Mouse (Mus musculus): ENCODE measurements around the gene Decr2.

DNA sequence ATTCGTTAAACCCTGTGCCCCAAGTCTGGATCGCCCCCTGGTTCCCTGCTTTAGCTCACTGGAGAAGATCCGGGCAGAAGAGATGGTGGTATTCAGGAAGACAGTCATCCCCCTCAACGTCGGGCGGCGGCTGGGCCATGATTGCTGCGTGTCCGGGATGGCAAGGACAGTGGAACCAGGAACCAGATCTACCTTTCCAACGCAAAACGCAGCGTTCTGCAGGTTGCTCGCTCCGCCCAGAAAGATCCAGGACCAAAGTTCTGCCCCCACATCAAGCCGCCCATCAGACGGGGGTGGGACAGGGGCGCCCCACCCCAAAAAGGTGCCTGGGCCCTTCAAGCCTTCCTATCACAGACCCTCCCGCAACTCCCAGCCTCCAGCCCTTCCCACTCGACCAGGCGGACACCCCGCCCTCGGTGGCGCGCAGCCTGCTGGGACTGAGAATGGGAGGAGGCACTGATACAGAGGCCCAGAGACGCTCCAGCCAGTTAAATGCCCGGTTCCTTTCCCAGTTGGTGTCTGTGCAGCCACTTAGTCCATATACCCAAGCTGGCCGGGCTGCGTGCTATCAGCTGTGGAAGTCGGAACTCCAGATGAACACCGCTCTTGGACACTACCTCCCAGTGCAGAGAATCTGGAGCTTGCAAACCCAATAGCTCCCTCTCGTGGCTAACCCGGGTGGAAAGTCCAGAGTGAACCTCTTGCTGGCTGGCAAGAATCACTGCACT lies at the start of gene Decr2:
- TF ChIP-seq EP300 (IDR thresholded peaks at IDR 0.05; ENCODE audit: insufficient read depth, low read depth, low read length) (no peak), CTCF (IDR thresholded peaks at IDR 0.05; ENCODE audit: low read depth, low read length) (peak; percentile 81)

All from ES-Bruce4 (cell line).